Mouse (Mus musculus) MEL (cell line): ENCODE results near the gene Ppp1r3e. TPM values are rescaled to one million over a fixed set of nuclear protein-coding genes. Genes with fewer than 3 reads are reported as not detected.

Source experiments
- DNase-seq: peaks from one replicate; pipeline ENCODE4 v3.0.0; 2011; ENCODE audit warnings: low read depth, low spot score
- H3K27ac ChIP-seq: 2 replicates; pipeline ENCODE4 v1.5.1; 2012; ENCODE audit warnings: low read depth, mild to moderate bottlenecking, control low read depth, low read length, moderate library complexity; ENCODE audit not compliant: control insufficient read depth
- H3K27me3 ChIP-seq, 2 experiments: fragments of 150-350 bp in 1 of 2; sonication (generic) in 1 of 2; 2 replicates each; pipeline ENCODE4 v1.6.1; 2012; ENCODE audit warnings: low read length in 2 of 2, mild to moderate bottlenecking in 2 of 2, improper control_type of control experiment in 1 of 2, moderate library complexity in 1 of 2; ENCODE audit not compliant: insufficient read depth in 2 of 2, control insufficient read depth in 1 of 2
- H3K36me3 ChIP-seq, 2 experiments: 2 replicates each; pipeline ENCODE4 v1.6.1; 2012 to 2014; ENCODE audit warnings: low read length in 2 of 2, improper control_type of control experiment in 1 of 2, inconsistent platforms in 1 of 2, mild to moderate bottlenecking in 1 of 2; ENCODE audit not compliant: insufficient read depth in 2 of 2, control insufficient read depth in 1 of 2
- H3K4me1 ChIP-seq, 2 experiments: fragments of 150-350 bp in 1 of 2; sonication (generic) in 1 of 2; 2 replicates each; pipeline ENCODE4 v1.6.1; 2012; ENCODE audit warnings: low read length in 2 of 2, improper control_type of control experiment in 1 of 2, mild to moderate bottlenecking in 1 of 2; ENCODE audit not compliant: insufficient read depth in 2 of 2, control insufficient read depth in 1 of 2
- H3K4me3 ChIP-seq, 2 experiments: fragments of 150-350 bp in 1 of 2; sonication (generic) in 1 of 2; 2 replicates each; pipeline ENCODE4 v1.5.1; 2012; ENCODE audit warnings: low read depth in 2 of 2, low read length in 2 of 2, mild to moderate bottlenecking in 2 of 2, moderate library complexity in 2 of 2, control low read depth in 1 of 2, improper control_type of control experiment in 1 of 2; ENCODE audit not compliant: control insufficient read depth in 1 of 2, insufficient read depth in 1 of 2
- H3K79me2 ChIP-seq: 2 replicates; pipeline ENCODE4 v1.6.1; 2012; ENCODE audit warnings: mild to moderate bottlenecking, low read length, moderate library complexity; ENCODE audit not compliant: control insufficient read depth, poor library complexity, insufficient read depth
- H3K9ac ChIP-seq: 2 replicates; pipeline ENCODE4 v1.6.1; 2012; ENCODE audit warnings: low read depth, mild to moderate bottlenecking, control low read depth, low read length, moderate library complexity; ENCODE audit not compliant: control insufficient read depth, poor library complexity, severe bottlenecking
- H3K9me3 ChIP-seq: fragments of 150-350 bp; sonication (generic); replicated peaks from 2 replicates; pipeline ENCODE4 v1.6.1; 2012; ENCODE audit warnings: mild to moderate bottlenecking, low read length, improper control_type of control experiment, moderate library complexity; ENCODE audit not compliant: insufficient read depth
- BHLHE40 ChIP-seq: IDR thresholded peaks from 2 replicates; pipeline ENCODE4 v1.6.1; 2012; ENCODE audit warnings: low read depth, mild to moderate bottlenecking, inconsistent platforms, low read length, improper control_type of control experiment, borderline replicate concordance
- CHD1 ChIP-seq: IDR thresholded peaks from 2 replicates; pipeline ENCODE4 v1.6.1; 2012; ENCODE audit warnings: low read depth, mild to moderate bottlenecking, inconsistent platforms, low read length, improper control_type of control experiment
- CTCF ChIP-seq, 3 experiments: IDR thresholded peaks in 2 of 3; conservative IDR thresholded peaks in 1 of 3; 2 replicates each; pipeline ENCODE4 v1.5.1; 2011 to 2012; ENCODE audit warnings: low read length in 3 of 3, low read depth in 2 of 3, mild to moderate bottlenecking in 2 of 3, improper control_type of control experiment in 1 of 3, inconsistent platforms in 1 of 3, mixed read lengths in 1 of 3, moderate library complexity in 1 of 3; ENCODE audit not compliant: control insufficient read depth in 1 of 3, insufficient read depth in 1 of 3, poor library complexity in 1 of 3, severe bottlenecking in 1 of 3
- GABPA ChIP-seq: IDR thresholded peaks from 2 replicates; pipeline ENCODE4 v1.6.1; 2012; ENCODE audit warnings: low read depth, mild to moderate bottlenecking, inconsistent platforms, low read length, improper control_type of control experiment, moderate library complexity
- GATA1 ChIP-seq: IDR thresholded peaks from 2 replicates; pipeline ENCODE4 v1.6.1; 2011; ENCODE audit warnings: low read depth, low read length, improper control_type of control experiment
- JUND ChIP-seq: IDR thresholded peaks from 2 replicates; pipeline ENCODE4 v1.6.1; 2011; ENCODE audit warnings: low read depth, mild to moderate bottlenecking, improper control_type of control experiment, low read length
- MEF2A ChIP-seq: IDR thresholded peaks from 2 replicates; pipeline ENCODE4 v1.6.1; 2014; ENCODE audit warnings: low read depth, mild to moderate bottlenecking, inconsistent platforms, low read length, improper control_type of control experiment; ENCODE audit not compliant: poor library complexity, insufficient replicate concordance, severe bottlenecking; ENCODE audit errors: extremely low read depth
- MXI1 ChIP-seq: IDR thresholded peaks from 2 replicates; pipeline ENCODE4 v1.6.1; 2011; ENCODE audit warnings: mild to moderate bottlenecking, low read depth, low read length, improper control_type of control experiment
- POLR2AphosphoS2 ChIP-seq: IDR thresholded peaks from 2 replicates; pipeline ENCODE4 v1.6.1; 2011; ENCODE audit warnings: low read length, improper control_type of control experiment
- POLR2AphosphoS5 ChIP-seq: IDR thresholded peaks from 2 replicates; pipeline ENCODE4 v1.6.1; 2012; ENCODE audit warnings: low read depth, borderline replicate concordance, mild to moderate bottlenecking, inconsistent platforms, low read length, moderate library complexity, mixed read lengths
- RCOR1 ChIP-seq: IDR thresholded peaks from 2 replicates; pipeline ENCODE4 v1.6.1; 2012; ENCODE audit warnings: low read depth, mild to moderate bottlenecking, inconsistent platforms, low read length, improper control_type of control experiment
- TAL1 ChIP-seq: IDR thresholded peaks from 2 replicates; pipeline ENCODE4 v1.6.1; 2012; ENCODE audit warnings: mild to moderate bottlenecking, inconsistent platforms, low read length, moderate library complexity, mixed read lengths
- USF1 ChIP-seq: IDR thresholded peaks from 2 replicates; pipeline ENCODE4 v1.6.1; 2014; ENCODE audit warnings: low read depth, mild to moderate bottlenecking, inconsistent platforms, low read length, improper control_type of control experiment, moderate library complexity
- USF2 ChIP-seq, 2 experiments: IDR thresholded peaks; 2 replicates each; pipeline ENCODE4 v1.6.1; 2011 to 2012; ENCODE audit warnings: improper control_type of control experiment in 2 of 2, low read length in 2 of 2, borderline replicate concordance in 1 of 2, inconsistent platforms in 1 of 2, low read depth in 1 of 2, mild to moderate bottlenecking in 1 of 2; ENCODE audit not compliant: insufficient read depth in 1 of 2
- ZC3H11A ChIP-seq: IDR thresholded peaks from 2 replicates; pipeline ENCODE4 v1.6.1; 2012; ENCODE audit warnings: low read depth, mild to moderate bottlenecking, inconsistent platforms, low read length, improper control_type of control experiment
- ZNF384 ChIP-seq: IDR thresholded peaks from 2 replicates; pipeline ENCODE4 v1.6.1; 2012; ENCODE audit warnings: low read depth, mild to moderate bottlenecking, inconsistent platforms, low read length, improper control_type of control experiment
- polyA plus RNA-seq, 2 experiments: library from polyadenylated mRNA; stranded (reverse) in 1 of 2; unstranded in 1 of 2; fragments of >175 nt in 1 of 2; fragments of >200 nt in 1 of 2; gene quantifications; 2 replicates each; pipeline versions ENCODE4 v1.2.1 to v1.2.4; 2012; ENCODE audit warnings: low replicate concordance in 2 of 2, low read depth in 1 of 2; ENCODE audit not compliant: insufficient read length in 2 of 2, insufficient read depth in 1 of 2, missing spikeins in 1 of 2
- total RNA-seq: library from RNA; depleted of rRNA; stranded (reverse); fragments of 300-350 nt; gene quantifications from 2 replicates; pipeline ENCODE4 v1.2.3, GENCODE M21; 2012

The Ppp1r3e gene
- total and polyA plus RNA-seq, 3 experiments = 0.73 to 1.2 TPM; not detected in 1

GRCm38 (mm10) chr14:54868026-54868425 lies 9.3 kb downstream of the Ppp1r3e start:
- no peaks in the 10 kb centered on the region; the same call in 1 of the 2 replicates for H3K79me2 ChIP-seq
- no peak overlapping the region for H3K4me3 ChIP-seq
- no peaks in the 10 kb centered on the region for H3K27me3 ChIP-seq
- peaks cover 19 to 27% of the 10 kb centered on the region in 2 experiments for H3K4me1 ChIP-seq
- peaks cover 0 to 21% of the 10 kb centered on the region in 2 experiments; a peak in 2 of 4 replicates for H3K36me3 ChIP-seq
- H3K9me3 ChIP-seq = no peaks in the 10 kb centered on the region
- H3K9ac ChIP-seq = no peak overlapping the region
- TF ChIP-seq ZC3H11A = no peak
- TF ChIP-seq POLR2AphosphoS5 = no peak
- no peak for TF ChIP-seq RCOR1
- no peak for TF ChIP-seq CHD1
- no peak for TF ChIP-seq POLR2AphosphoS2
- no peak for TF ChIP-seq BHLHE40
- TF ChIP-seq JUND = no peak
- no peak for TF ChIP-seq GATA1
- TF ChIP-seq USF1 = no peak
- TF ChIP-seq MEF2A = no peak
- peak; percentile 54 for DNase-seq
- no peak overlapping the region for H3K27ac ChIP-seq

- no peak for TF ChIP-seq ZNF384
- no peak for TF ChIP-seq TAL1
- no peak for TF ChIP-seq USF1
- TF ChIP-seq GABPA = no peak
- peak; percentile 70 to 95 (median 84) for TF ChIP-seq CTCF (IDR thresholded peaks at IDR 0.05 in 2 of 3, conservative IDR thresholded peaks at IDR 0.05 in 1 of 3; ENCODE audit: control insufficient read depth in 1 of 3, insufficient read depth in 1 of 3, low read depth in 2 of 3, low read length in 3 of 3, poor library complexity in 1 of 3, severe bottlenecking in 1 of 3)
- no peak; the same call in 1 of the 2 replicates for TF ChIP-seq MXI1
- no peak for TF ChIP-seq USF2 (IDR thresholded peaks at IDR 0.05; ENCODE audit: borderline replicate concordance in 1 of 2, insufficient read depth in 1 of 2, low read depth in 1 of 2, low read length in 2 of 2)
- Histone ChIP-seq H3K27ac (peak overlapping the region; percentile 39; the same call in 1 of the 2 replicates), H3K4me3 (no peak overlapping the region; a peak in 1 of 4 replicates), H3K9me3 (no peaks in the 10 kb centered on the region), H3K79me2 (no peaks in the 10 kb centered on the region; the same call in 1 of the 2 replicates), H3K36me3 (peaks cover 0 to 21% of the 10 kb centered on the region in 2 experiments; a peak in 2 of 4 replicates), H3K9ac (no peak overlapping the region), H3K4me1 (peaks cover 19 to 27% of the 10 kb centered on the region in 2 experiments), H3K27me3 (no peaks in the 10 kb centered on the region)
- DNase-seq = peak; percentile 66
These were observed 10.4 kb downstream of the Ppp1r3e start for GRCm38 (mm10) chr14:54866936-54867335.
